Mouse (Mus musculus) layer of hippocampus, adult 6 months (tissue): ENCODE results near the gene Carns1. TPM values are rescaled to one million over a fixed set of nuclear protein-coding genes. Genes with fewer than 3 reads are reported as not detected.

Source experiments
- long read RNA-seq, 2 experiments: library from polyadenylated mRNA; unstranded; transcript quantifications; one replicate each; pipeline ENCODE4 v2.0.0; 2019 to 2020
- microRNA-seq: library from miRNA; unstranded; fragments of <30 nt; microRNA quantifications from one replicate; pipeline ENCODE4 v1.2.0, GENCODE M21; 2020
- polyA plus RNA-seq: library from polyadenylated mRNA; unstranded; fragments of <200 nt; fragmentation: Nextera tagmentation; gene quantifications from 2 replicates; pipeline ENCODE4 v1.2.3, GENCODE M21; 2021

Carns1 gene
- 2.8 and 2.9 TPM in 2 replicates for polyA plus RNA-seq
- long read RNA-seq, experiment 1, partial matches to known transcripts = 8 of 14 reads
- long read RNA-seq, experiment 1, other reads (novel, unspliced or antisense) = 3 of 14 reads
- long read RNA-seq, experiment 2, transcript Carns1-205 (2 exons, 457 nt) = major isoform, 10 of 42 reads
- long read RNA-seq, experiment 2, transcript Carns1-201 (10 exons, 3,968 nt) = minor isoform, 7 of 42 reads
- long read RNA-seq, experiment 2, partial matches to known transcripts = 15 of 42 reads
- long read RNA-seq, experiment 2, other reads (novel, unspliced or antisense) = 7 of 42 reads

GRCm38 (mm10) chr19:4175368-4175947 lies at the start of gene Carns1:
Gene Carns1, minus strand, starts transcription at chr19:4175479.

GRCm38 (mm10) chr19:4214071-4214770 lies 38.9 kb upstream of the Carns1 start, which contains the start of the genes Clcf1 and AC109138.7:
Gene Clcf1, plus strand, starts transcription at chr19:4214238.
Gene AC109138.7, plus strand, starts transcription at chr19:4214357.

DNA sequence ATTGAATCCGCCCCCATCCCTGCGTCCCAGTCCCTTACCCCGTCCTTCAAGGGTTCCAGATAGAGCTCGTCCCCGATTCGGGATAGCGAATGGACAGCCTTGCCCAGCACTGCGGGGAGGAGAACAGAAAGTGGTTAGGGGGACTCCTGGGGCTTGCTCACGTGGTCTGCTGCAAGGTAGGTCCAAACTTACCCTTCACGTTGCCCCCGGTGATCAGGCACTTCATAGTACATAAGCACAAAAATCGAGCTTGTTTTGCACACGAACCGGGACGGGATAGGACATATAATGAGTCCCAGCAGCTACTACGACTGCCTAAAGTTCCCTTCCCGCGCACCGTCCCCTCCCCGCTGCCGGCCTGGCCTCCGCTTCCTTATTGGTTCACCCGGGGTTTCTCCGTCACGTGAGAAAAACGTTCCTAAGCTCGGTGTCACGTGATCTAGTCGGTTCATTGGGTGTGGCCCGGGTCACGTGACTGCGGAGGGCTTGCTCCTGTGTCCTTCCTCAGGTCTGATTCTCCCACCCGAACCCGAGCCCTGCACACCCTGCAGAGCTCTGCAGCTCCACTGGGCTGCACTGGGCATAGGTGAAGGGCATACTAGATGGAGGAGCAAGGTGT lies 26.1 kb upstream of the Carns1 start, which contains the start of gene Rad9a:
Rad9a (minus strand) TSS at position 372 of the 619 bp plus-strand sequence.

DNA sequence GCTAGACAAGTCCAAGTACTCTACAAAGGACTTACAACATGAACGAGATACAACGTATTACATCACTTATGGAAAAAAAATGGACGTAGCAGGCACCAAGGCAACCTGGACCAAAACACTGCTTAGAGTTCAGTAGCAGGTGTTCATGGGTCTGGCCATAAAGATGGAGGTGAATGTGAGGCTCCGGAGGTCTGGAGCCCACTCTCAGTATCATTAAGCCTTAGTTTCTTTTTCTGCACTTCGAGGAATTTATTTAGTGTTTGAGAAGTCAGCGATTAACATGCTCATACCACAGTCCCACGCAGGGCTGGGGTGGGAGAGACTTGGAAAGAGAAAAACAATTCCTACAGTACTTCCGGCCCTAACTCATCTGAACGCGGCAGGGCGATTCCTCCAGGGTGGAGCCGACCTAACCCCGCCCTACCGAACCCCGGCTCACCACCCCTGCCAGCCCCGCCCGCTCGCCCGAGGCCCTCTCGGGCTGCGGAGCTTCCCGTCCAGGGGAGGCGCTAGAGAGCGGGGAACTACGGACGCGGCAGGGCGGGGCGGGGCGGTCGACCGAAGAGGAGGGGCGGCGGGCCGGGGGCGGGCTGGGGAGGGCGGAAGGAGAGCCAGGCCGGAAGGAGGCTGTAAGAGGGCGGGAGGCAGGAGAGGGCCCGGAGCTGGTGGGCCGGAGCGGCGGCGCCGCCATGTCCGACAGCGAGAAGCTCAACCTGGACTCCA lies 16.4 kb upstream of the Carns1 start, which contains the start of gene Ppp1ca:
Ppp1ca (plus strand) TSS at position 538 of the 723 bp plus-strand sequence.

DNA sequence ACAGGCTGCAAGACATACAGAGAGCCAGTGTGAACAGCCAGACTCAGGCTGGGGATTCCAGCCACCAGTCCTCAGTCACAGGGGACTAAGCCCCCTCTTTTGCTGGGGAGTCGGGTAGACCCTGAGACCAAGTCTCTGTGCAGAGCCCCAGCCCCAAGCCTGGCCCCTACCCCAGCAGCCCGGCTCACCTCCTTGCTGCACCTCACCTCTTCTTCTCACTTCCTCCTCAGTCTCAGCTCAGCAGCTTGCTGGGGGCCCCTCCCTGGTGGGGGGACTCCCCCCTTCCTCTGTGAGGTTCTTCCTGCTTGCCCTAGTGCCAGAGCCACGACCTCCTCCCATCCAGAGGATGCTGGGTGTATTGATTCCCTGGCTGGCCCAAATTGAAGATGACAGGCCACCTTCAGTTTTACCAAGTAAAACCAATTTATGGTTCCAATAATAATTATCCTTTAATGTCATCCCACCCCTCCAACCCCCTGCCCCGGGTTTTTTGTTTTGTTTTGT lies 15.6 kb upstream of the Carns1 start, which contains the start of gene Tbc1d10c:
Tbc1d10c (minus strand) TSS at position 454 of the 504 bp plus-strand sequence.

DNA sequence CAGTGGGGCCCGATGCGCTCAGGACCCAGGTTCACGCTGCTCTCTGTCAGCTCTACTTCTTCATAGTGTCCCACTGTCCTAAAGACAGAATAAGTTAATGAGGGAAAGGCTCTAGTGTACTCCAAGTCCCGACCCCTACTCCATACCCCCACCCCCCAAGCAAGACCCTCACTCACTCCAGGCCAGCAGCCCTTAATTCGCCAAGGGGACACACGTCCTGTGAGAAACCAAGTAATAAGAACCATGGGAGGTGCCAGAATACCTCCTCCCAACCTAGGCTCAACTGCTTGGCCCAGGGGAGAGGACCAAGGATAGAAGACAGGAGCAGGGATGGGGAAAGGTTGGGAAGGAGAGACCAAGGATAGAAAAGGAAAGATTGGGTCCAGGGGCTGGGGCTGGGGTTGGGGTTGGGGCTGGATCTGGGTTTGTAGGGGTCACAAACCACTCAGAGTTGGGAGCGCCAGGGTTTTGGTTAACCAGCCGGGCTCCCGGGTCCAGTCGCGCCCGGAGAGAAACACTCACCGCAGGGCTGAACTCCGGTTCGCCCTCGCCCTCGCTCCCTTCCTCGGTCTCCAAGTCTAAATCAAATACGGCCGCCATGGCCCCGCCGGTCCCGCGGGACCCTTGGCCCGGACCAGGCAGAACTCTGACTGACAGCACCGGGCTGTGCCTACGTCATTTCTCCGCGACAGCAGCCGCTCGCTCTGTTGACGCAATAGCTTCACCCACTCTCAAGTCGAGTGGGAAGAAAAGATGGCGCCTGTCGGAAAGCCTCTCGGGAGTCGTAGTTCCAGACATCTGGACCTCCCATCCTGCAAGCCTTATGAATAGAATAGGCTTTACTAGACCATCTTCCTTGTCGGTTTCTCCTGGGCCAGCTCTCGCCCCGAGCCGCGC lies 12.4 kb downstream of the Carns1 start, which contains the start of gene Rps6kb2:
Rps6kb2 (minus strand) TSS at position 709 of the 897 bp plus-strand sequence.

DNA sequence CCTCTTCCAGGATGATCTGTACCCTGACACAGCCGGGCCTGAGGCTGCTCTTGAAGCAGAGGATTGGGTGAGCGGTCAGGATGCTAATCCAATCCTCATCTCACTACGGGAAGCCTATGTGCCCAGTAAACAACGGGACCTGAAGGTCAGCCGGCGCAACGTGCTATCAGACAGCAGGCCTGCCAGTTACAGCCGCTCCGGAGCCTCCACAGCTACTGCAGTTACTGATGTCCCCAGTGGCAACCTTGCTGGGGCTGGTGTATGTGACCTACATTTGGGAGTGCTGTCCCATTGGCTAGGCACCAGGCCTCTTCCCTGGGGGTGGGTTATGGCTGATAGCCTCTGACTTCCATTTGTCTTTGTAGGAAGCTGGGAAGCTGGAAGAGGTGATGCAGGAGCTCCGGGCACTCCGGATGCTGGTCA lies 22.0 kb downstream of the Carns1 start, which contains the start of gene Ptprcap:
Ptprcap (plus strand) TSS at position 373 of the 423 bp plus-strand sequence.

GRCm38 (mm10) chr19:4148491-4148806 lies 26.8 kb downstream of the Carns1 start, which contains the start of gene Coro1b:
Gene Coro1b, plus strand, starts transcription at chr19:4148619.

GRCm38 (mm10) chr19:4143759-4144268 lies 31.5 kb downstream of the Carns1 start, which contains the start of gene Cabp4:
Gene Cabp4, minus strand, starts transcription at chr19:4144033.

DNA sequence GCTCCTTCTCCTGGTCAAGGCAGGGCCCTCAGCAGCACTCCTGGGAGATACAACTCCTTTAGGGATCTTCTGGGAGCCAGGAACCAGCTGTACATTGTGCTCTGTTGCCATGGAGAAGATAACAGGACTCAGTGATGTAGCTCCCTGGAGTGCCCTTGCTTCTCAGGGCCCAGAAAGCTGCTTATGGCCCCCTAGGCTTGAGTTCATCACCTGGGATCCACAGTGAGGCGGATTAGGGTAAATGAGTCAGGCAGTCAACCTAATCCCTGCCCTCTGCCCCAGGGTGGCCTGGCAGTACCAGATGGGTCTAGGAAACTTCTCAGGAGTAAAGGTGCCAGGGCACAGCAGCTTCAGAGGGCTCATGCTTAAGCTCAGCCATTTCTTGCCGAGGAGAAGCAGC lies 35.8 kb downstream of the Carns1 start, which contains the start of gene Gpr152:
Gpr152 (plus strand) TSS at position 342 of the 400 bp plus-strand sequence.

DNA sequence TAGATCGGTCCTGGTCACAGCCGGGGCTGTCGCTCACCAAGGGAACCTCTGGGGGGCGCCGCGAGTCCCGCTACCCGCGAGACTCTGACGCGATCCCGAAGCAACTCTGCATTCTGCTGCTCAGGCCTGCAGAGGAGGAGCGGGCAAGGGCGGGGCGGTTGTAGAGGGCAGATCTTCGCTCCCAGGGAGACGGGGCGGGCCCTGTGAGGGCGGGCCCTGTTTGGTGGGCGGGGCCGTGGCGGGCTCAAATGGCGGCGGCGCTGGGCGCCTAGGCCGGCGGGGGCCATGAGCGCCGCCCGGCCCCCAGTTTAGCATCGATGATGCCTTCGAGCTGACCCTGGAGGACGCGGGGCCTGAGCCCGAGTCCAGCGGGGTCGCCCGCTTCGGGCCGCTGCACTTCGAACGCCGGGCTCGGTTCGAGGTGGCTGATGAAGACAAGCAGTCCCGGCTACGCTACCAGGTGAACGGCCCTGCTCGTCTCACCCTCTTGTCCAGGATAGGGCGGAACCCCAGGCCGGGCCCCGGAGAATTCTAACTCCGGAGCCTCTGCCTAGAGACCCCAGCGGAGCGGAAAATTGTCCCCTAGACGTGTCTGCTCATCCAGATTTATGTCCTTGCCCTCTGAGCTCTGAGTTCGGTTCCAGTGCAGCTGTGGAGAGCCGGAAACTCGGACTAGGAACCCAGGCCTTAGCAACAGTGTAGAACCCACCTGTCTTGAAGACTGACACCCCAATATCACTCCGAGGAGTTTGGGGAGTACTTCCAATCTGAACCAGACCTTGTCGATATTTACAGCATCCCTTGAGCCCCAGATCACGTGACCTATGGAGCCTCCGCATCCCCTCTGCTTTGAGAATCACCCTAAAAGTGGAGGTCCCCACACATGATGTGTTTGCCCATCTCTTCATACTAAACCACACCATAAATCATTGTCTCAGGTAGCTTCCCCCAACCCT lies 49.3 kb downstream of the Carns1 start, which contains the start of gene Aip:
Aip (minus strand) TSS at position 118 of the 956 bp plus-strand sequence.

Small RNA genes lying within 50 kb of the gene (microRNA-seq; reads per million reads assigned to microRNA genes)
- not detected for gene Gm26115

Other genes with a start within 250 kb of the Carns1 start
- 7.0 and 8.7 TPM in 2 replicates for gene Aldh3b1, start 245.7 kb downstream of the Carns1 start, polyA plus RNA-seq
- 25.0 and 27.9 TPM in 2 replicates for gene Unc93b1, start 240.3 kb downstream of the Carns1 start, polyA plus RNA-seq
- gene Aldh3b3, start 216.8 kb downstream of the Carns1 start, polyA plus RNA-seq = not detected in 2 replicates
- 2.3 and 2.5 TPM in 2 replicates for gene Aldh3b2, start 203.2 kb downstream of the Carns1 start, polyA plus RNA-seq
- gene Acy3, start 188.9 kb downstream of the Carns1 start, polyA plus RNA-seq = 2.2 and 3.3 TPM in 2 replicates
- gene Tbx10, start 182.7 kb downstream of the Carns1 start, polyA plus RNA-seq = 0.10 TPM in 1 of 2 replicates, not detected in the other
- 22.0 and 24.3 TPM in 2 replicates for gene Nudt8, start 174.9 kb downstream of the Carns1 start, polyA plus RNA-seq
- gene Gm49405, start 174.9 kb downstream of the Carns1 start, polyA plus RNA-seq = 0.09 and 0.10 TPM in 2 replicates
- 2.8 and 2.9 TPM in 2 replicates for gene Doc2g, start 172.2 kb downstream of the Carns1 start, polyA plus RNA-seq
- 448 and 464 TPM in 2 replicates for gene Ndufv1, start 162.7 kb downstream of the Carns1 start, polyA plus RNA-seq
- 1,221 and 1,279 TPM in 2 replicates for gene Gstp1, start 137.5 kb downstream of the Carns1 start, polyA plus RNA-seq
- 2.1 and 2.8 TPM in 2 replicates for gene Gstp2, start 129.5 kb downstream of the Carns1 start, polyA plus RNA-seq
- not detected in 2 replicates for gene Gstp3, start 115.9 kb downstream of the Carns1 start, polyA plus RNA-seq
- gene Cabp2, start 93.9 kb downstream of the Carns1 start, polyA plus RNA-seq = not detected in 2 replicates
- gene Cdk2ap2, start 78.3 kb downstream of the Carns1 start, polyA plus RNA-seq = 59.8 and 62.1 TPM in 2 replicates
- gene Pitpnm1, start 75.5 kb downstream of the Carns1 start, polyA plus RNA-seq = 52.0 and 59.9 TPM in 2 replicates
- gene Aip, start 49.6 kb downstream of the Carns1 start, polyA plus RNA-seq = 204 and 212 TPM in 2 replicates
- not detected in 2 replicates for gene Gpr152, start 35.7 kb downstream of the Carns1 start, polyA plus RNA-seq
- gene Cabp4, start 31.4 kb downstream of the Carns1 start, polyA plus RNA-seq = 0.04 TPM in 1 of 2 replicates, not detected in the other
- gene Coro1b, start 26.9 kb downstream of the Carns1 start, polyA plus RNA-seq = 101 and 105 TPM in 2 replicates
- 1.2 and 2.0 TPM in 2 replicates for gene Ptprcap, start 21.9 kb downstream of the Carns1 start, polyA plus RNA-seq
- gene Rps6kb2, start 12.1 kb downstream of the Carns1 start, polyA plus RNA-seq = 7.5 and 9.5 TPM in 2 replicates
- gene Tbc1d10c, start 15.8 kb upstream of the Carns1 start, polyA plus RNA-seq = 0.19 TPM in 1 of 2 replicates, not detected in the other
- gene Ppp1ca, start 16.6 kb upstream of the Carns1 start, polyA plus RNA-seq = 345 and 357 TPM in 2 replicates
- 5.9 and 6.0 TPM in 2 replicates for gene Rad9a, start 26.2 kb upstream of the Carns1 start, polyA plus RNA-seq
- 0.18 and 0.26 TPM in 2 replicates for gene Clcf1, start 38.8 kb upstream of the Carns1 start, polyA plus RNA-seq
- gene AC109138.7, start 38.9 kb upstream of the Carns1 start, polyA plus RNA-seq = not detected in 2 replicates
- 27.9 and 28.1 TPM in 2 replicates for gene Pold4, start 56.4 kb upstream of the Carns1 start, polyA plus RNA-seq
- 4.5 and 4.9 TPM in 2 replicates for gene Ssh3, start 93.7 kb upstream of the Carns1 start, polyA plus RNA-seq
- 37.6 and 39.0 TPM in 2 replicates for gene Ankrd13d, start 107.7 kb upstream of the Carns1 start, polyA plus RNA-seq
- gene Grk2, start 130.7 kb upstream of the Carns1 start, polyA plus RNA-seq = 53.7 and 55.0 TPM in 2 replicates
- 13.0 and 15.2 TPM in 2 replicates for gene Kdm2a, start 222.8 kb upstream of the Carns1 start, polyA plus RNA-seq